ENCODE assay signal across 10 mouse cellular contexts in genomic region chr7:109114950-109115349, GRCm38 (mm10). TPM values are rescaled to one million over a fixed set of nuclear protein-coding genes. Genes with fewer than 3 reads are reported as not detected.
DNase-seq lines count a peak whose midpoint lies in the region; ATAC-seq lines count a peak whose summit lies in the region.
"Had no signal": no experiment of that assay in that cellular context is flagged by ENCODE, and none has a peak within 500 bp of the region (broad histone marks: within the 10 kb centered on the region; RNA-seq: fewer than 3 reads in every experiment).

No protein-coding gene starts in this region.

- DNase-seq in heart, adult 9 months (ENCODE audit: low spot score in 2 of 2): no peak
- peak; percentile 78 for DNase-seq in retina, embryonic 14.5 days (ENCODE audit: low spot score)
- DNase-seq in left cerebral cortex, adult 9 months (ENCODE audit: low spot score in 2 of 2): no peak
- DNase-seq in kidney, adult 8-10 months: no peak
- DNase-seq: adrenal gland, postnatal 36 days; lung, embryonic 14.5 days had no signal

- no peak overlapping the region for H3K9ac ChIP-seq in heart, embryonic 11.5 days (ENCODE audit: low read depth, low read length)
- peak overlapping the region; percentile 57 for H3K9ac ChIP-seq in liver, embryonic 12.5 days
- H3K9ac ChIP-seq in kidney, embryonic 14.5 days (ENCODE audit: low read depth, low read length): no peak overlapping the region
- H3K9ac ChIP-seq: lung, embryonic 14.5 days had no signal

- H3K4me3 ChIP-seq in heart, embryonic 11.5 days (ENCODE audit: low read depth, low read length): no peak overlapping the region
- H3K4me3 ChIP-seq in erythroblast, embryonic 14.5 days (replicated peaks): peak overlapping the region; percentile 47
- H3K4me3 ChIP-seq in liver, embryonic 12.5 days: peak overlapping the region; percentile 13; the same call in 1 of the 2 replicates
- no peak overlapping the region for H3K4me3 ChIP-seq in kidney, embryonic 14.5 days (ENCODE audit: low read length)

- WGBS in heart, embryonic 11.5 days (ENCODE audit: insufficient replicate concordance): 15% methylated on average over 10 of the region's 10 CpGs
- 7% methylated on average over 10 of the region's 10 CpGs for WGBS in liver, embryonic 12.5 days (ENCODE audit: insufficient replicate concordance)
- 49% methylated on average over 10 of the region's 10 CpGs for WGBS in kidney, embryonic 14.5 days

- ATAC-seq in heart, embryonic 11.5 days (replicated peaks; ENCODE audit: insufficient number of reproducible peaks, low FRiP score, low TSS enrichment): peak; percentile 95
- peak; percentile 92 for ATAC-seq in liver, embryonic 12.5 days
- ATAC-seq in kidney, embryonic 14.5 days (ENCODE audit: low FRiP score, low TSS enrichment): no peak

- H3K27ac ChIP-seq in heart, embryonic 11.5 days (ENCODE audit: low read depth, low read length): peak overlapping the region; percentile 79
- peak overlapping the region; percentile 92 for H3K27ac ChIP-seq in liver, embryonic 12.5 days
- H3K27ac ChIP-seq in kidney, embryonic 14.5 days (ENCODE audit: low read depth, low read length): no peak overlapping the region

- H3K4me2 ChIP-seq in heart, embryonic 11.5 days: 0 out of 2 replicates have a peak overlapping the region, but pooled peaks have one; percentile 22
- peak overlapping the region; percentile 58 for H3K4me2 ChIP-seq in liver, embryonic 12.5 days
- no peak overlapping the region for H3K4me2 ChIP-seq in kidney, embryonic 14.5 days (replicated peaks; ENCODE audit: low read depth, low read length)
- H3K4me2 ChIP-seq: lung, embryonic 14.5 days had no signal

- H3K36me3 ChIP-seq in heart, embryonic 11.5 days (ENCODE audit: control insufficient read depth, insufficient read depth, low read length): no peaks in the 10 kb centered on the region
- no peaks in the 10 kb centered on the region for H3K36me3 ChIP-seq in erythroblast, embryonic 14.5 days (ENCODE audit: control insufficient read depth)
- H3K36me3 ChIP-seq in liver, embryonic 12.5 days: no peaks in the 10 kb centered on the region
- no peaks in the 10 kb centered on the region for H3K36me3 ChIP-seq in kidney, embryonic 14.5 days (ENCODE audit: control insufficient read depth, insufficient read depth, low read length)

- H3K9me3 ChIP-seq in heart, embryonic 11.5 days (replicated peaks; ENCODE audit: control insufficient read depth, low read length): no peaks in the 10 kb centered on the region
- H3K9me3 ChIP-seq in erythroblast, embryonic 14.5 days (ENCODE audit: control insufficient read depth, low read length): no peaks in the 10 kb centered on the region
- no peaks in the 10 kb centered on the region for H3K9me3 ChIP-seq in liver, embryonic 12.5 days (replicated peaks)
- H3K9me3 ChIP-seq in kidney, embryonic 14.5 days (ENCODE audit: control insufficient read depth, low read length): no peaks in the 10 kb centered on the region

- no peaks in the 10 kb centered on the region for H3K27me3 ChIP-seq in heart, embryonic 11.5 days (ENCODE audit: control insufficient read depth, insufficient read depth, low read length)
- no peaks in the 10 kb centered on the region for H3K27me3 ChIP-seq in erythroblast, embryonic 14.5 days (ENCODE audit: control insufficient read depth)
- no peaks in the 10 kb centered on the region for H3K27me3 ChIP-seq in liver, embryonic 12.5 days (replicated peaks)
- no peaks in the 10 kb centered on the region for H3K27me3 ChIP-seq in kidney, embryonic 14.5 days (ENCODE audit: control insufficient read depth, insufficient read depth, low read length)

- no peaks in the 10 kb centered on the region for H3K4me1 ChIP-seq in heart, embryonic 11.5 days (ENCODE audit: control insufficient read depth, insufficient read depth, low read length)
- H3K4me1 ChIP-seq in erythroblast, embryonic 14.5 days (ENCODE audit: control insufficient read depth): peaks cover 71% of the 10 kb centered on the region
- peaks cover 71% of the 10 kb centered on the region for H3K4me1 ChIP-seq in liver, embryonic 12.5 days
- no peaks in the 10 kb centered on the region for H3K4me1 ChIP-seq in kidney, embryonic 14.5 days (ENCODE audit: control insufficient read depth, insufficient read depth, low read length)

RNA-seq across cellular contexts. Expression of gene Ric3, which starts 31.8 kb away (rescaled TPM):
- polyA plus RNA-seq in heart, embryonic 11.5 days (2014; fragmentation: Nextera tagmentation; extraction: Ambion mirVana): 1.7 and 1.9 TPM in 2 replicates
- polyA plus RNA-seq in erythroblast, embryonic 14.5 days (2012): 0.07 TPM in 1 of 2 replicates, not detected in the other
- 0.93 and 1.1 TPM in 2 replicates for polyA plus RNA-seq in liver, embryonic 12.5 days (2016; fragmentation: Nextera tagmentation; extraction: Ambion mirVana)
- 1.4 and 2.2 TPM in 2 replicates for polyA plus RNA-seq in kidney, embryonic 14.5 days (2014; fragmentation: Nextera tagmentation; extraction: Ambion mirVana)

Comparison
In these comparisons a context has a peak if more than half of its experiments do, and no peak if none do; other contexts are left out.
1. H3K4me3 ChIP-seq: peak in erythroblast, embryonic 14.5 days (single experiment) and liver, embryonic 12.5 days (single experiment); none in heart, embryonic 11.5 days (single experiment) and kidney, embryonic 14.5 days (single experiment).